Mouse (Mus musculus): ENCODE measurements around the gene Kcnv2.

Gene Kcnv2

DNA sequence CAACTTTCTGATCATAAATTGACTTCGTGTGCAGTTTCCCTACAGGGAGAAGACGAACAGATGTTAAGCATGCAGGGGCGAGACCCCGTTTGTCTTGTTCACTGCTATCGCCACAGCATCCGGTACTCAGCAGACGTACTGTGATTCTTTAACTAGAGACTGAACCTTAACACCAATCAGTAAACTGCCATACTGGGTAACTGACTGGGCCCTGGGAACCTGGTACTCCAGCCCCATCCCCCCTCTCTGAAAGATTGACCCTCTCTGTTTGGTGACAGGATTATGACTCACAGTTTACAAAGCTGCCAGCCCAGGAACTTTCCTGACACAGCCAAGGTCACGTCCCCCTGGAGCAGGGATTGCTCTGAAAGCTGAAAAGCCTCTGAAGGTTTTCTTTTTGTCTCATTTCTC lies 42.1 kb downstream of the Kcnv2 start:
- DNase-seq (ENCODE audit: extremely low spot score): peak; percentile 56

DNA sequence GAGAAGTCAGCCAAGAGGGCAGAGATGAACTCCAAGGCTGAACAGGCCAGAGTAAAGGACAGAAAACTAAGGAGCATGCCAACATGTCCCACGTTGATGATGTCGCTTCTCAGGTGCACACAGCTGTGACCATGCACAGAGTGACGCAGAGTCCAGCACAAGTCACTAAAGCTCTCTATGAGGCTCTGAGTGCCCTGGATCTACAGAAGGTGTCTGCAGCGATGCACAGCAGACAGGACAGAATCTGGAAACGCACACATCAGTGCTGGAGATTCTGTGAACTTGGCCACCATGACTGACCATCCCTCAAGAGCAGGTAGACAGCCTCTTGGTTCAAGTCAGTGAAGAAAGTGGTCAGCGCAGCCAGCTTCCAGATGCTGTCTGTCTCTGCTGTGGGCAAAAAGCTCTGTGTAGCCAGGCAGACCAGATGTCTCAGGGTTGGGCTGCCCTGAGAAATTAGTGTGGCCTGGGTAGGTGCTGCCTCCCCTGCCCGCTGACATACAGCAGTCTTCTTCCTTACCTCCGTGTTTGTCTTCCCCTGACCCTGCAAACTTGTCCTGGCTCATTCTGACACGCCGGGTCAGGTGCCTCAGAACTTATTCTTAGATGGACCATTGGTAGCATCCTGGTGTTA lies 43.8 kb downstream of the Kcnv2 start:
- no peak for DNase-seq (ENCODE audit: extremely low spot score)

DNA sequence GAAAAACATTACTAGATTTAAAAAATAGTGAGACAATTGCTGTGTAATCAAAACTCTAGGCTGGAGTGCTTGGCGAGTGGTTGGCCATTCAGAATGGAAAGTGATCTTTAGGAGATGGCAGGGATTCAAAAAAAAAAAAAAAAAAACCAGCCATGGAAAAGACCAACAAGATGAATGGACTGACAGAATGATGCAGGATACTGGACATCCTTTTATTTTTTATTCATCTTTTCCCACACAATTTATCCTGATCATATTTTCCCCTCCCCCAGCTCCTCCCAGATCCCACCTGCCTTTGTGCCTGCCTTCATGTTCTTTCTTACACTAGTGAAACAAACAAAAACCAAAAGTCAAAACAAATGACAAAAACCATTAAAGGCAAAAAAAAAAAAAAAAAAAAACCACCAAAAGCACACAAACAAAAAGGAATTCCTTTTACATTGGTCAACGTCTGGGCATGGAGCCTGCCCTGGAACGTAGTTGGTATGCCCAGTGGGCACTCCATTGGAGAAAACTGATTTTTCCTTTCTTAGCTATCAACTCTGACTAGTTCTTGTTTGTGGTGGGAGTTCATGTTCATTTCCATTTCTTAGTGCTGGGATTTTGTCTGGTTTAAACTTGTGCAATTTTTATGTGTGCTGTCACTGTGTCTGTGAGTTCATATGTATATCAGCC lies 47.2 kb downstream of the Kcnv2 start:
- DNase-seq (ENCODE audit: extremely low spot score): no peak

DNA sequence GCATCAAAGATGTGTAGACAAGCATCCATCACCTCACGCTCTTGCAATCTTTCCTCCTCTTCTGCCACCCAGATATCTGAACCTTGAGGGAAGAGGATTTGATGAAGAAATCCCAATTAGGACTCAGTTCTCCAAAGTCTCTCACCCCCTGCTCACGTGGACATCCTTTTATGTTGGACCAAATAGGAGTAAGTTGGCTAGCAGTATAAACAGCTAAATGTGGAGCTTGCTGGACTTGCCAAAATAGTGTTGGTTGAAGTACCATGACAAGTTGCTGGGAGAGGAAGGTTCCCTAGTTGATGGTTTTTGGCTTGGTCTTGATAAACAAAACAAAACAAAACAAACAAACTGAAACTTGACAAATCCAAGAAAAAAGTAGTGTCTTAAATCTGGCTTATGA lies 47.8 kb downstream of the Kcnv2 start:
- no peak for DNase-seq (ENCODE audit: extremely low spot score)

DNA sequence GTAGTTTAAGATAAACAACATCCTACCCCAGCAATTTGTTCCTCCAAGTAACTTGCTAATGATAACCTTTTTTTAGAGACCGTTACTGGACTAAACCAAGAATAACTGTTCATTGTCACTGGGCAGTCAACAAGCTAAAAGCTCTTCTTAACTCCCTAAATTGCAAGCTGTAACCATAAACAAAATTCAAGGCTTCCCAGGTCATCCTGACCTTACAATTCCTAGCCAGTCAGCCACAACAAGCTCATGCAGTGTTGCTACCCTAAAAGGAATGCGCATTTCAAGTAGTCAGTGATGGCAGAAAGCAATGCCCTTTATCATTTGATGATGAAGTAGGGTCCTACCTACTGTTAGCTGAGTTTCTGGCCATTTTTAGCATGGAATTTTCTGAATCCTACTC lies 48.4 kb downstream of the Kcnv2 start:
- DNase-seq (ENCODE audit: extremely low spot score): no peak

DNA sequence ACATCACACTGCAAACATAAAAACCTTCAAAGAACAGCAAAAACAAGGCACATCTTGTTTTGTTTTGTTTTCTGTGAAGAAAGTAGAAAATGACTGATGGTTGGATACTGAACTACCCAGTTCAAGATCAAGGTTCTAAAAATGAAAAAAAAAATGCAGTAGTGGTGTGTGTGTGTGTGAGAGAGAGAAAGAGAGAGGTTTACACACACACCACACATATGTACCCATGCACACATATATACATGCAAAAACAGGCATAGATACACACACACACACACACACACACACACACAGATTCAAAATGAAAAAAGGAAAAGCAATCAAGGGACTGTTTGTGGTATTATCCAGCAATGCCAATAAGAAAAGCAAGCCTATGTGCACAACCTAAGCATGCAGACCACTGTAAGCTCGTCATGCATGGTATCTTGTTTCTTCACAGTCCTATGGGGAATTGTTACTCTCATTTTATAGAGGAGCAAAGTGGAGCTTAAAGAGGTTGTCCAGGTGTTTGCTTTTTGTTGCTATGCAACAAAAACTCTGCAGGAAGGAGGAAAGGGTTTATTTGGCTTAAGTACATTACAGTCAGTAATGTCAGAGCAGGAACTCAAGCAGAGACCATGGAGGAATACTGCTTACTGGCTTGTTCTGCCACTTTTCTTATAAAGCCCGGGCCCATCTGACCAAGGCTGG lies 57.5 kb downstream of the Kcnv2 start:
- DNase-seq (ENCODE audit: extremely low spot score): no peak

DNA sequence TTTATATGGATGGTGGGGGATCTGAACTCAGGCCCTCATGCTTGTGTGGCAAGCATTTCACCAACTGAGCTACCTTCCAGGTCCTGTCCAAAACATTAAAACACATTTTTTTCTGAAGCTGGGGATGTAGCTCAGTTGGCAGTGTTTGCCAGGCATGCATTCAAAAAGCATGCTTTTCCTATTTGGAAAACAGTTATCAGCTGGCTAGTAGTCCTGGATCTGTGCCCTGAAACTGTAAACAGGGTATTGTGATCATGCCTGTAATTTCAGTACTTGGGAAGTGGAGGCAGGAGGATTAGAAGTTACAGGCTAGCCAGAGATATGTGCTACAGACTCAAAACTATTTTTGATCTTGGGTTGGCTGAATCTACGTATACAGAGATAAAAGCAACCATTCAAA lies 59.7 kb downstream of the Kcnv2 start:
- no peak for DNase-seq (ENCODE audit: extremely low spot score)

DNA sequence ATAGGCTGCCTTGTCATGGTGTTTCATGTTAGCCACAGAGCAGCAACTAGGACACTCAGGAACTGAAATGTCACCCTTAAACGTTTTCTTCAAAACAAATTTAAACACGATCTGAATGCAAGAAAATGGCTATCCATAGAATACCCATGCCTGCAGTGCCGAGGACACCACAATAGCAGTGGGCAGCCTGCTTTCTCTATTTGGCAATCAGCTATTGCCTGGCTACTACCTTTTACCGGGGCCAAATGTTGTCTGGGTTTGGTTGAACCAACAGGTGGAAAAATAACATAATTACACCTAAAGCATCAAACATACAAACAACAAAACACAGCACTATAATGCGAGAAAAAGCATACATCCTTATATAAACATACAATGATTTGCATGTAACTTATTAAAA lies 60.9 kb downstream of the Kcnv2 start:
- no peak for DNase-seq (ENCODE audit: extremely low spot score)

DNA sequence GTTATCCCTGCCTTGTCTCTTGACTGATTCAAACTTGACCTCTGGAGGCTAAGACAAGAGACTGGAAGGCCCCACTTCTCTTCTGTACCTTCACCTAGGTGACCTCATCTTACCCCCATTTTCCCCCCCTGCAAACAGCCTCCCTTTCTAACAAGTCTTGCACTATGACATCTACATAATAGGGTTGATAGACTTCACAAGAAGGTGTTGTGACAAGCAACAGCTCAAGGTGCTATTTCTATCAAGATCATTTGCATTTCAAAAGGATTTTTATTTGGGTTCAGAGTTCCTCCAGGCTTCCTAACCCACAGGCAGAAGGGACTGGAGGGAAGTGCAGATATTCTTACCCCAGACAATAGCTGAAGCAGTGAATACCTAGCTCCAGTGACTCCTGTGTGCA lies 62.9 kb downstream of the Kcnv2 start:
- no peak for DNase-seq (ENCODE audit: extremely low spot score)
